Mouse (Mus musculus) brain, embryonic 18.5 days (tissue): ENCODE data around the gene Arfgap3.
"Not testable (repeated sequence)": the region's sequence is repeated elsewhere in the genome, so short reads cannot be mapped to it uniquely, and the experiment has no call there.

Experiments used
- DNase-seq: peaks from one replicate; pipeline ENCODE4 v3.0.0-alpha.2; 2012; ENCODE audit warnings: low read depth, low spot score

Gene Arfgap3

DNA sequence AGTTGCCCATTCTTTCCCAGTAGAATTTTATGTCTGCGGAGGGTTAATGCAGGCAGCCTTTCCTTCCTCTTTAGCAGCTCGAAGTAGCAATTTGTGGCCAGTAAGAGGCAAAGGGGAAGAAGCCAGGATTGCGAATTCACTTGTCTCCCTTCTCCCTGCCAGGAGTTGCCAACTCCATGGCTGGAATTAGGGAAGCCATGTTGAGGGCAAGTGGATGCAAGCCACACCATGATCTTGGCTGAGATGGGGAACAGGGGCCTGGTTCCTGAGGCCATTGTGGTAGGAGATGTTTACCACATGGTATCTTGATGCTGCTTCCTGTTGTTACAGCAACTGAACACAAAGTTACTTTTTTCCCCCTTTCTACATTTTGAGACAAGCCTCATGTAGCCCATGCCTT, 55.1 kb downstream of the Arfgap3 start:
- DNase-seq = no peak

DNA sequence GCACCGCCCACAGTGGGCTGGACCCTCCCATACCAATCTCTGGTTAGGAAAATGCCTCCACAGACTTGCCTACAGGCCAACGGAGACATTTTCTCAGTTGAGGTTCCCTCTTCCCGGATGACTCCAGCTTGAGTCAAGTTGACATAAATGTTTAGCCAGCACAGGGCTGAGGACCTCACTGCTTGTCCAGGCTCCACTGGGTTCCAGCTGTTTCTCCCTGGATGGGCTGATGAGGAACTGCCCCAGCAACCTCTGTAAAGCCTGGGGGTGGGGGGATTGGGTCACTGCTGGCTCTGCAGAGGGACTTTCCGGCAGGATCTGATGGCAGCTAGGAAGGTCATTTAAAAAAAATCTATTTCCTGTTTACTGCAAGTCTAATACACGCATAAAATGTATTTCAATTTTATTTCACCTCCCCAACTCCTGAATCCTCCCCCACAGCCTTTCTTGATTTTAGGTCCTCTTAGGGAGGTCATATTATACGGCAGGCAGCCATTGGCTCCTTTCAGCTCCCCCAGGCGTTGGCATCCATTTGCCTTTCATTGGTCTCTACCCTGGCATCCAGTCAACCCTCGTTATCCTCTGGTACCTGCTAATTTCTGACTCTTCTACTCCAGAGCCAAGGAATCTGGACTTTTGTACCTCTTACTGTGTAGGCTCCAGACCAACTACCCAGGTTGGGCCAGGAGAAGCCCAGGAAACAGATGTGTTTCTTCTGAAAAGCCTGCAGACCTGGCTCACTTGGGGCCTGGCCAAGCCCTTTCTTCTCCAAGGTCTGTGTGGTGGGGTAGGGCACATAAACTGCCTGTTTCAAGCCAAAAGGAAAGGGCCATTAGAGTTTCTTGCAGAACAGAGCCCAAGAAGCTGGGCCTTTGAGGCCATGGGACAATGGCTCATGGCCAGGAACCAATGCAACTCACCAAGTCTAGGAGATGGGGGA, 56.1 kb downstream of the Arfgap3 start:
- DNase-seq = no peak

- DNase-seq = no peak
Measured at GRCm38 (mm10) chr15:83293144-83293543, 56.9 kb downstream of the Arfgap3 start.

- DNase-seq = no peak
Measured at GRCm38 (mm10) chr15:83292261-83293056, 57.6 kb downstream of the Arfgap3 start.

GRCm38 (mm10) chr15:83290899-83291298, 59.1 kb downstream of the Arfgap3 start:
- DNase-seq = no peak

DNA sequence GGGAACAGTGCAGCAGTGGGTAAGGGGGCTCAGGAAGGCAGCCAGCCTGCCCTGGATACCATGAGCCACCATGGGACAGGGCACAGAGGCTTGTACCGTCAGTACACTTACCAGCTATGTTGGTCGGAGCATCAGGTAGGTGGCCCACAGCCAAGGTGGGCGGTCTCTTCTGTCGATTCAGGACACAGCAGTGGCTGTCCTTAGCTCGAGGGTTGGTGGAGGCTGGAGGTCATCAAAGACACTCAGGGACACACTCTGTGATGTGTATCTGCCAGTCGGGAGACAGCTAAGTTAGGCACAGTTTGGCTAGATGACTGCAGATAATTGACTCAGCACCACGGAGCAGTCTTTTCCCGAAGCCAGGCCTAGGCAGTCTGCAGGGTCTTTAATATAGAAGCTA, 65.2 kb downstream of the Arfgap3 start:
- DNase-seq = no peak

- DNase-seq = no peak
Measured at GRCm38 (mm10) chr15:83282397-83282796, 67.7 kb downstream of the Arfgap3 start.

DNA sequence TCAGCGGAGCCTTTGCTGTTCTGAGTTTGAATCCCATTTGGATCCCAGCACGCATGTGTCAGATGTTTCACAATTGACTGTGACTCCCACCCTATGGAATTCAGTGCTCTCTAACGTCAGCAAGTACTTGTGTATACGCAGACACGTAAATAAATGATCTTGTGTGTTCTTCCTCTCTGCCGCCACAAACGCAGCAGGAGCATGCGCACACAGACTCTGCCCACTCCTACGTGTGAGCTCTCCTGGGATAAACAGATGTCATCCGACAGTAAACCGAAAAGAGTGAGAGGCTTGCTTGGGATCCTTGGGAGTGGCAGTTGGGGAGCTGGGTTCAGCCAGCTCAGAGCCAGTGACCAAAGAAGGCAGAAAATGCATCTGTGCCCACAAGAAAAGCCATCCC, 68.7 kb downstream of the Arfgap3 start:
- no peak for DNase-seq

- no peak for DNase-seq
Measured at GRCm38 (mm10) chr15:83278579-83278978, 71.5 kb downstream of the Arfgap3 start.

GRCm38 (mm10) chr15:83277451-83277850, 72.6 kb downstream of the Arfgap3 start:
- DNase-seq = no peak

DNA sequence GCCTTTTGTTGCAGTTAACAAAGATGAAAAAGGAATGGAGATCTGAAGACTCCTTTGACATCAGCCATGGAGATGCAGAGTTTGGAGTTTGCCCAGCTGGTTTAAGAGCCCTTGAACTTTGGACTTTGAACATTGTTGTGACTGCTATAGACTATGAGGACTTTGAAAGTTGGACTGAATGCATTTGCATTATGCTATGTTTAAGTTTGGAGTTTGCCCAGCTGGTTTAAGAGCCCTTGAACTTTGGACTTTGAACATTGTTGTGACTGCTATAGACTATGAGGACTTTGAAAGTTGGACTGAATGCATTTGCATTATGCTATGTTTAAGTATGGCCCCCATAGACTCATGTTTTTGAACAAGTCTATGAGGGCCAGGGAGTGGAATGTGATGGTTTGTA, 75.8 kb downstream of the Arfgap3 start:
- not testable (repeated sequence) for DNase-seq

DNA sequence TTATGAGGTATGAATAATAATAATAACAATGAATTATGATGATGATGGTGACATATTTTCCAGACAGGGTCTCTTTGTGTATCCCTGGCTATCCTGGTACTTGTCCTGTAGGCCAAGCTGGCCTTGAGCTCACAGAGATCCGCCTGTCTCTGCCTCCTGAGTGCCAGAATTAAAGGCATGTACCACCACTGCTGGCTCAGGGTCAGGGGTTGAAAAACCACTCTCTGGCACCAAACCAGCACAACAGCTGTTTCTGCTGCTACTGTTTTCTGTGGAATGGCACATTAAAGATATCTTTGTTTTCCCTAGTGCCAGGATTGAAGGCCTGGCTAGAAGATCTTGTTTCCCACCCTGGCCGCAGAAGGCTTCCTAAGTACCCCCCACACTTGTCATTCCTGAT, 77.0 kb downstream of the Arfgap3 start:
- no peak for DNase-seq

- DNase-seq = not testable (repeated sequence)
Measured at GRCm38 (mm10) chr15:83271221-83271620, 78.8 kb downstream of the Arfgap3 start.

DNA sequence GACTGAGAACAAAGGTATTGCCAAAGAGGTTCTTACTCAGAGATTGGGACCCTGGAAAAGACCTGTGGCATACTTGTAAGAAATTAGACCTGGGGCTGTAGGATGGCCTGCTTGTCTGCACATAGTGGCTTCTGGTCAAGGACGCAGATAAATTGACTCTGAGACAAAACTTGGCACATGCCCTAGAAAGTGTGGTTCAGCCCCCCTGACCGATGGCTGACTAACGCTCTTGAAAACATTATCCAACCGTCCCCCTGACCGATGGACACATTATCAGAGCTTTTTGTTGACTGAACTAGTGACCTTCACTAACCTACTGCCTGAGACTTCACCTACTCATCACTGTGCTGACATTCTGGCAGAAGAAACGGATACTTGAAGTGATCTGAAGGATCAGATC, 80.1 kb downstream of the Arfgap3 start:
- DNase-seq = not testable (repeated sequence)

- not testable (repeated sequence) for DNase-seq
Measured at GRCm38 (mm10) chr15:83268428-83268827, 81.6 kb downstream of the Arfgap3 start.

DNA sequence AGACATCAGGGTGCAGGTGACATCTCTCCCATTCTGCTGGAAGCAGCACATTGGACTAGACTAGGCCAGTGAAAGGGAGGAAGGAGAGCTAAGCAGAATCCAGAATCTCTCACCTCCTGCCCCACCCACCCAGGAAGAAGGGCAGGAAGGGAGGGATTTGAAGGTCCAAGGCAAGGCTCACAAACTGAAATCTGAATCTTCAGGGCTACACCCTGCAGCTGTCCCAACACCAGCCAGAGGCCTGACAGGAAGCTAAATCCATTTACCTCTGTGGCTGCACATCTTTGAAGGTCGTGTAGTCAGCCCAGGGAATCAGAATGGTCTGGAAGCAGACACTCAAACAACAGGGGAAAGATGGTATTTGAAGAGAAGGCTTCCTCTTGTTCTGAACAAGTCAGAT, 84.8 kb downstream of the Arfgap3 start:
- DNase-seq = no peak

DNA sequence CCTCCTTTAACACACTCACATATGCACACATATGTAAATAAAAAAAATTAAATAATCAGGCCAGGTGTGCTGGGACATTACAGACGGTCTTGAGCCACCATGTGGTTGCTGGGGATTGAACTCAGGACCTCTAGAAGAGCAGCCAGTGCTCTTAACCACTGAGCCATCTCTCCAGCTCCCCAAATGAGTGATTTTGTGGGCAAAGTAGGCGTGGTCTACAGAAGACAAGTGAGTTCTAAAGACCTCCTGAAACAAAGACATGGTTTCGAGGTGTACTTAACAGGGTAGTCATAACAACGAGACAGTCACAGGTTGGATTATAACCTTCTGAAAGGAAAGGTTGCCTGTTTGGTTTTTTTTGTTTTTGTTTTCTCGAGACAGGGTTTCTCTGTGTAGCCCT, 86.6 kb downstream of the Arfgap3 start:
- no peak for DNase-seq

GRCm38 (mm10) chr15:83257906-83258305, 92.1 kb downstream of the Arfgap3 start:
- DNase-seq = no peak

GRCm38 (mm10) chr15:83256491-83256890, 93.6 kb downstream of the Arfgap3 start:
- DNase-seq = no peak

GRCm38 (mm10) chr15:83255944-83256343, 94.1 kb downstream of the Arfgap3 start:
- DNase-seq = no peak

- DNase-seq = no peak
Measured at GRCm38 (mm10) chr15:83255191-83255782, 94.8 kb downstream of the Arfgap3 start.

GRCm38 (mm10) chr15:83254372-83255070, 95.5 kb downstream of the Arfgap3 start:
- no peak for DNase-seq
